Mouse (Mus musculus) midbrain, embryonic 15.5 days (tissue): ENCODE data around the gene Ciao2b. TPM values are rescaled to one million over a fixed set of nuclear protein-coding genes. Genes with fewer than 3 reads are reported as not detected.
"Not testable (repeated sequence)": the region's sequence is repeated elsewhere in the genome, so short reads cannot be mapped to it uniquely, and the experiment has no call there.

Experiments
- ATAC-seq: fragments of 200-750 bp; cut with Nextera tagmentation; replicated peaks from 2 replicates; pipeline ENCODE4 v1.8.0; 2017; ENCODE audit warnings: moderate TSS enrichment
- H3K27ac ChIP-seq: fragments of 300-500 bp; sonication (generic); 2 replicates; pipeline ENCODE4 v1.5.1; 2015; ENCODE audit warnings: mild to moderate bottlenecking, inconsistent platforms
- H3K27me3 ChIP-seq: fragments of 300-500 bp; sonication (generic); replicated peaks from 2 replicates; pipeline ENCODE4 v1.6.1; 2015; ENCODE audit warnings: inconsistent platforms
- H3K36me3 ChIP-seq: fragments of 300-500 bp; sonication (generic); replicated peaks from 2 replicates; pipeline ENCODE4 v1.6.1; 2015; ENCODE audit warnings: inconsistent platforms
- H3K4me1 ChIP-seq: fragments of 300-500 bp; sonication (generic); 2 replicates; pipeline ENCODE4 v1.6.1; 2015; ENCODE audit warnings: inconsistent platforms
- H3K4me2 ChIP-seq: fragments of 300-500 bp; sonication (generic); 2 replicates; pipeline ENCODE4 v1.6.1; 2015; ENCODE audit warnings: inconsistent platforms, mild to moderate bottlenecking, moderate library complexity
- H3K4me3 ChIP-seq: fragments of 300-500 bp; sonication (generic); 2 replicates; pipeline ENCODE4 v1.5.1; 2015; ENCODE audit warnings: mild to moderate bottlenecking, inconsistent platforms
- H3K9ac ChIP-seq: fragments of 300-500 bp; sonication (generic); 2 replicates; pipeline ENCODE4 v1.6.1; 2015; ENCODE audit warnings: mild to moderate bottlenecking, inconsistent platforms
- H3K9me3 ChIP-seq: fragments of 300-500 bp; sonication (generic); 2 replicates; pipeline ENCODE4 v1.6.1; 2016; ENCODE audit warnings: inconsistent platforms
- WGBS: fragments of 180-500 bp; shearing (Covaris S2); methylation state at CpG from one replicate; pipeline ENCODE4 v1.1.7; 2015; ENCODE audit warnings: mixed read lengths; 5-methylcytosine and 5-hydroxymethylcytosine counted together
- polyA plus RNA-seq: library from polyadenylated mRNA; unstranded; fragments of >200 nt; fragmentation: Nextera tagmentation; extraction: Ambion mirVana; gene quantifications from 2 replicates; pipeline ENCODE4 v1.2.1, GENCODE M21; 2015

The Ciao2b gene
- 132 and 140 TPM in 2 replicates for polyA plus RNA-seq

DNA sequence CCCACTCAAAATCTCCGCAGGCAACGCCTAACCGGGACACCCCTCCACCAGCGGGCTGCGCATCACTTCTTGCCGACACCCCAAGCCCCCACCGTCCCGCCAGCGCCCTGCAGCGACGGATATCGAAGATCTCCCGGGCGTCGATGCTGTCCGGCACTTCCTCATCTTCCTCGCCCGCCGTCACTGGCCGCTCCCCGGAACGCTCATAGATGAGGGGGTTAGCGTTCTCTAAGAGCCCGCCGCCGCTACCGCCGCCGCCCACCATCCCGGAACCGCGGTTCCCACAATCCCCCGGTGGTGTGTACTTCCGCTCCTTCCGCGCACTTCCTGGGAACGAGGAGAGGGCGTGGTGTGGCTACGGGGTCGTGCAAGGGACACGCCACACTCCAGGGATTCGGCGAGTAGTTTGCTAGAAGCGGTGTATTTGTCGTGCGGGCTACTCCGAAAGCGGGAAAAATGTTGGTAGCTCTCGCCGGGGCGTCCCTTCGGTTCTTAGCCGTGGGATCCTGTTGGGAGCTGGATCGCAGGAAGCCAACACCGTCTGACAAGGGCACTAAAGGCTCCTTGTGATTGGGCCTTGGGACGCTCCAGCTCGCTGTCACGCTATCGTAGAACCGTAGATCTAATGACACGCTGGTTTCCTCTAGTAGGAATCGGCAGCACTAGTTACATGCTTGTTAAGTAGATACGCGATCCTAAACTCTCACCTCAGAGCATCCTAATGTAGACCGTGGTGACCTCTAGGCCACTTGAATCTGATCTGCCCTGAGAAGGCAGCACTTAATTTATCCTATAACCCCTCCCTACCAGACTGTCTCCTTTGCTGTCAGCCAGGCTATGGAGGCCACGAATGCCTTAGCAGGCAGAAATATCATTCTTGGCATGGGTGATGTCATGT, at the start of gene Ciao2b:
Ciao2b (minus strand) TSS at position 540 of the 898 bp plus-strand sequence.
- peak within 1 kb of the TSS; percentile 93 for H3K4me3 ChIP-seq
- peaks cover 20% of the 10 kb centered on the region for H3K4me1 ChIP-seq
- H3K4me2 ChIP-seq = peak within 1 kb of the TSS; percentile 93
- H3K27me3 ChIP-seq = no peaks in the 10 kb centered on the region
- H3K27ac ChIP-seq = peak within 1 kb of the TSS; percentile 89
- H3K9me3 ChIP-seq = no peaks in the 10 kb centered on the region
- 1% methylated on average over 66 of the region's 66 CpGs for WGBS
- H3K36me3 ChIP-seq = 0 out of 2 replicates have a peak, but pooled peaks cover 7% of the 10 kb centered on the region
- peak within 1 kb of the TSS; percentile 84 for H3K9ac ChIP-seq
- ATAC-seq = peak; percentile 97

DNA sequence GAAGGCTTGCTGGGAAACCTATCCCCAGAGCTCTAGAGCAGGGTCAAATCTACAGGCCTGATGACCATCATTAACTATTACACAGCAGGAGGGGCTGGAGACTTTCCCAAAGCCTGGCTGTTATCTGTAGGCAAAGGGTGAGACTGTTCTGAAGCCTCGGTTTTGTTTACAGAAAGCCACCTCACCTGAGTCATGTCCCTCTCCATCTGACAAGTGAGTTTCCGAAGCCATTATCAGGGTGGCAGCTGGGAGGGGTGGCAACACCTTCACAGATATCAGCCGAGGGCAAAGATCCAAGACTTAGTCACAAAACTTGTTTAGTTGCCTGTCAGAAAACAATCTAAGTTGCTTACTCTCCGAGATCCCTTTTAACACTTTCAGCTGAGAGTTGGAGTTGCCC, 46.7 kb upstream of the Ciao2b start:
- 86% methylated on average over 4 of the region's 4 CpGs for WGBS
- H3K27me3 ChIP-seq = no peaks in the 10 kb centered on the region
- H3K27ac ChIP-seq = no peak overlapping the region
- no peak overlapping the region for H3K4me2 ChIP-seq
- no peaks in the 10 kb centered on the region for H3K4me1 ChIP-seq
- no peak for ATAC-seq
- H3K4me3 ChIP-seq = no peak overlapping the region
- no peak overlapping the region for H3K9ac ChIP-seq
- no peaks in the 10 kb centered on the region for H3K36me3 ChIP-seq
- H3K9me3 ChIP-seq = no peaks in the 10 kb centered on the region

GRCm38 (mm10) chr8:104655614-104656013, 13.8 kb upstream of the Ciao2b start:
- Histone ChIP-seq H3K27ac (no peak overlapping the region), H3K36me3 (no peaks in the 10 kb centered on the region), H3K9me3 (no peaks in the 10 kb centered on the region), H3K27me3 (peaks cover 4% of the 10 kb centered on the region; the same call in 1 of the 2 replicates), H3K4me2 (no peak overlapping the region), H3K9ac (no peak overlapping the region), H3K4me1 (no peaks in the 10 kb centered on the region), H3K4me3 (no peak overlapping the region)
- no peak for ATAC-seq
- 83% methylated on average over 4 of the region's 4 CpGs for WGBS

- no peaks in the 10 kb centered on the region for H3K9me3 ChIP-seq
- no peak overlapping the region for H3K4me2 ChIP-seq
- ATAC-seq = peak; percentile 92
- no peak overlapping the region for H3K9ac ChIP-seq
- no peaks in the 10 kb centered on the region for H3K4me1 ChIP-seq
- under 1% methylated on average over 3 of the region's 3 CpGs for WGBS
- peaks cover 4% of the 10 kb centered on the region; the same call in 1 of the 2 replicates for H3K27me3 ChIP-seq
- H3K36me3 ChIP-seq = no peaks in the 10 kb centered on the region
- H3K4me3 ChIP-seq = no peak overlapping the region
- H3K27ac ChIP-seq = no peak overlapping the region
Measured at GRCm38 (mm10) chr8:104654984-104655383, 13.2 kb upstream of the Ciao2b start.

DNA sequence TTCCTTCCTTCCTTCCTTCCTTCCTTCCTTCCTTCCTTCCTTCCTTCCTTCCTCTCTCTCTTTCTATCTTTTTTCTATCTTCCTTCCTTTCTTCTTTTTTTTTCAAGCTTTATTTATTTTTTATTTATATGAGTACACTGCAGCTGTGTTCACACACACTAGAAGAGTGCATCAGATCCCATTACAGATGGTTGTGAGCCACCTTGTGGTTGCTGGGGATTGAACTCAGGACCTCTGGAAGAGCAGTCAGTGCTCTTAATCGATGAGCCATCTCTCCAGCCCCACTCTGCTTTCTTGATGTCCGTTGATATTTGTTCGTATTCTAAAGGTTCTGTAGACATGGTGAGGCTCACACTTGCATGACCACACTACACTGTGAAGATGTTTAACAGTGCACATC, 2.4 kb upstream of the Ciao2b start:
- not testable (repeated sequence) for H3K9me3 ChIP-seq, H3K27ac ChIP-seq, H3K36me3 ChIP-seq, H3K27me3 ChIP-seq, H3K9ac ChIP-seq, H3K4me3 ChIP-seq, ATAC-seq, H3K4me2 ChIP-seq
- peaks cover 20% of the 10 kb centered on the region for H3K4me1 ChIP-seq
- 75% methylated on average over 3 of the region's 3 CpGs for WGBS

DNA sequence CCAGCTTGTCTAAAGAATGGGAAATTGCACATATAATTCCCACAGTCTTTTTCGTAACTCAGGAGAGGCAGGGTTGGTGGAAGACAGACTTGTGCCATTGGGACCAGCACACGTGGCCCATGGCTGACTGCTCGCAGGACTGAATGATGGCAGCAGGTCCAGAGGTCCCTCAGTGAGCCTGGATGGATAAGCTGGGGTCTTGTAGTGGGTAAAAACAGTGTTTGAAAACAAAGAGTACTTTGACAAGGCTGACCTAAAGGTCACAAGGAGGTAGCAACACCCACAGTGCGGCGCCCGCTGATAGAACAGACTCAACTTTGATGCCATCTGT, 524 bp upstream of the Ciao2b start:
- Histone ChIP-seq H3K27ac (peak overlapping the region; percentile 89), H3K4me1 (peaks cover 20% of the 10 kb centered on the region), H3K27me3 (no peaks in the 10 kb centered on the region), H3K4me2 (peak overlapping the region; percentile 93), H3K4me3 (peak overlapping the region; percentile 93), H3K9ac (peak overlapping the region; percentile 84), H3K9me3 (no peaks in the 10 kb centered on the region), H3K36me3 (0 out of 2 replicates have a peak, but pooled peaks cover 7% of the 10 kb centered on the region)
- peak; percentile 48 for ATAC-seq
- 73% methylated on average over 6 of the region's 6 CpGs for WGBS

GRCm38 (mm10) chr8:104640831-104641370, 864 bp downstream of the Ciao2b start:
- Histone ChIP-seq H3K9ac (peak overlapping the region; percentile 84), H3K4me1 (peaks cover 20% of the 10 kb centered on the region), H3K9me3 (no peaks in the 10 kb centered on the region), H3K4me3 (peak overlapping the region; percentile 93), H3K27ac (no peak overlapping the region), H3K27me3 (no peaks in the 10 kb centered on the region), H3K4me2 (peak overlapping the region; percentile 93), H3K36me3 (0 out of 2 replicates have a peak, but pooled peaks cover 7% of the 10 kb centered on the region)
- 13% methylated on average over 25 of the region's 25 CpGs for WGBS
- ATAC-seq = peak; percentile 19; the same call in 1 of the 2 replicates

DNA sequence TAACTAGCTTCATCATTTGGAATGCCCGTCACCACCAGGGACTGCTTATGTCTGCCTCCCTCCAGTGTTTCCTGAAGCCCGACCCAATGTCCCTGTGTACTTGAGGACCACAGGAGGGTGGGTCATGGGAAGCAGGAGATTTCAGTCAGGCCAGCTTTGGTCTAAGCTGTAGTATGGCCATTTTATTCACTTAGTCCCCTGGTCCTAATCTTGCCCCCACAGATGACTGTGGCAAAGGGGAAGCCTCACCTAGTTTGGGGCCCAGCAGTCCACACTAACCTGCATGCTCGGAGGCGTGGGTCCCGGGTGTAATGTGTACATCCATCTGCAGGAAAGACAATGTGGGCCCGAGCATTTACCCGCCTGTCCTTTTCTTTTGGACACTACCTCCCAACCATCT, 1.5 kb downstream of the Ciao2b start:
- Histone ChIP-seq H3K4me3 (peak overlapping the region; percentile 93), H3K9ac (peak overlapping the region; percentile 84; the same call in 1 of the 2 replicates), H3K9me3 (no peaks in the 10 kb centered on the region), H3K36me3 (0 out of 2 replicates have a peak, but pooled peaks cover 7% of the 10 kb centered on the region), H3K4me1 (peaks cover 20% of the 10 kb centered on the region), H3K4me2 (peak overlapping the region; percentile 93), H3K27ac (no peak overlapping the region), H3K27me3 (no peaks in the 10 kb centered on the region)
- no peak for ATAC-seq
- 91% methylated on average over 7 of the region's 7 CpGs for WGBS

DNA sequence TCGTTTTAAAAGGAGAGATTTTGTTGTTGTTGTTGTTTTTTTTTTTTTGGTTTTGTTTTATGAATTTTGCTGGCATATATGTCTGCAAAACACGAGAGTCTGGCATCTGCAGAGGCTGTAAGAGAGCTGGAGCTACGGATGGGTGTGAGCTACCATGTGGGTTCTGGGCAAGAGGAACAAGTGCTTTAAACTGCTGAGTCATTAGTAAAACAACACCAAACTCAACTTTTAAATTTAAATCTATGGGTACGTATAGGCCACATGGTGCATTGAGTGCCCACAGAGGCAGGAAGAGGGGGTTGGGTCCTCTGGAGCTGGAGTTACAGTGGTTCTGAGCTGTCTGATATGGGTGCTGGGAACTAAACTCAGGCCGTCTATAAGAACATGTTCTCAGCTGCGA, 3.8 kb downstream of the Ciao2b start:
- no peak for ATAC-seq
- no peak overlapping the region for H3K9ac ChIP-seq
- 0 out of 2 replicates have a peak, but pooled peaks cover 15% of the 10 kb centered on the region for H3K36me3 ChIP-seq
- no peak overlapping the region for H3K4me3 ChIP-seq
- H3K4me2 ChIP-seq = no peak overlapping the region
- H3K27ac ChIP-seq = no peak overlapping the region
- WGBS = 93% methylated on average over 6 of the region's 6 CpGs
- H3K9me3 ChIP-seq = no peaks in the 10 kb centered on the region
- no peaks in the 10 kb centered on the region for H3K27me3 ChIP-seq
- H3K4me1 ChIP-seq = peaks cover 20% of the 10 kb centered on the region

DNA sequence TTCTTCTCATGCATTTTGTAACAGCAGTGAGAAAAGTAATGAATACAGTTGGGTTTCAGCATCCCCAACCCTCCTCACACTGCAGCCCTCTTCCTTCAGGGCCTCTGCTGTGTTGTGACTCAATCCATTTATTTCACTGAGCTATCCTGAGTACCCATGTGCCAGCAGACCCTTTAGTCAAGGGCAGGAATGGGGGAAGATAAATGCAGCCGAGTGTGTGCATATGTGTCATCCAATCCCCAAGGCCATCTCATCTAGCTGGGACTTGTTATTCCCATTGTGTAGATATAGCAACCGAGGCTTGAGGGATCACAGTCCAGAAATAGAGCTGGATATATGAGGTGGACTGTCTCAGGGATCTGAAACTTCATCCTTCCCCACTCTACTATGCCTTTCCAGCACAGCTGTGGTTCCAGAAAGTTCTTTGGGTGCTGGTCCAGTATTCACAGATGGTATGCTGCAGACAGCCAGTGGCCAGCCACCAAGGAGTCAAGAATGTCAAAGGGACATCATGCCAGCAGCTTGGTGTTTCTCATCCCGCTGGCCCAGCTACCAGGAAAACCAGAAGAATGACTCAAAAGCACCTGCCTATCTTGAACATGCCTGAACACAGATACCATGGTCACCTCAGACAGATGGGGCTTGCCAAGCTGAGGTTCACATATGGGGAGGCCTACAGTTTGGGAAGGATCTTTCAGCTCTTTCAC, 6.6 kb downstream of the Ciao2b start:
- no peak overlapping the region for H3K4me3 ChIP-seq
- WGBS = 92% methylated on average over 3 of the region's 3 CpGs
- H3K9me3 ChIP-seq = no peaks in the 10 kb centered on the region
- peaks cover 14% of the 10 kb centered on the region for H3K4me1 ChIP-seq
- ATAC-seq = no peak
- 0 out of 2 replicates have a peak, but pooled peaks cover 15% of the 10 kb centered on the region for H3K36me3 ChIP-seq
- no peak overlapping the region for H3K4me2 ChIP-seq
- no peak overlapping the region for H3K9ac ChIP-seq
- no peak overlapping the region for H3K27ac ChIP-seq
- no peaks in the 10 kb centered on the region for H3K27me3 ChIP-seq

- 67% methylated on average over 9 of the region's 9 CpGs for WGBS
- peak overlapping the region; percentile 45; the same call in 1 of the 2 replicates for H3K27ac ChIP-seq
Measured at GRCm38 (mm10) chr8:104633156-104633744, 8.5 kb downstream of the Ciao2b start.

DNA sequence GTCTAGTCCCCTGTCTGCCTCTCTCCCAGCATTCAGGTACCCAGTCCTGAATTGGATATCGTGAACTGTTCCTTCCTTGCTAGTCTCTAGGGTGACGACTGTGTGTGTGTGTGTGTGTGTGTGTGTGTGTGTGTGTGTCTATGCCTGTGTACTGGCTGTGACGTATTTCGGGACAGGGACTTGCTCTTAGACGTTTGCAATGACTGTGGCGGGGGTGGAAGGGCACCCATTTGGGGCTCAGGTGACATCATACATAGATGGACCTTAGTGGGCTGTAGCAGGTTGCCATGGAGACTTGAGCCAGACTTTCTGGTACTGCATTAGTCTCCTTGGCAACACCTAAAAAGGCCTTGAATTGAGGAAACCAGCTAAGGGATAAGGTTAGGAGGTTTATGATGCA, 9.3 kb downstream of the Ciao2b start:
- Histone ChIP-seq H3K9me3 (no peaks in the 10 kb centered on the region), H3K4me3 (no peak overlapping the region), H3K27ac (peak overlapping the region; percentile 45), H3K9ac (no peak overlapping the region), H3K4me2 (no peak overlapping the region), H3K27me3 (peaks cover 8% of the 10 kb centered on the region), H3K4me1 (peaks cover 12% of the 10 kb centered on the region), H3K36me3 (0 out of 2 replicates have a peak, but pooled peaks cover 8% of the 10 kb centered on the region)
- ATAC-seq = peak; percentile 73
- 56% methylated on average over 6 of the region's 6 CpGs for WGBS

More at GRCm38 (mm10) chr8:104633156-104633744, 8.5 kb downstream of the Ciao2b start:
- ATAC-seq = no peak
- no peak overlapping the region for H3K4me3 ChIP-seq
- 0 out of 2 replicates have a peak, but pooled peaks cover 8% of the 10 kb centered on the region for H3K36me3 ChIP-seq
- no peak overlapping the region for H3K4me2 ChIP-seq
- peaks cover 12% of the 10 kb centered on the region for H3K4me1 ChIP-seq
- no peak overlapping the region for H3K9ac ChIP-seq
- peaks cover 8% of the 10 kb centered on the region for H3K27me3 ChIP-seq
- no peaks in the 10 kb centered on the region for H3K9me3 ChIP-seq
